Mouse (Mus musculus) lung, adult 2 months (tissue): ENCODE measurements around the gene Cnst.

Experiments used
- CTCF ChIP-seq: fragments of 200-500 bp; IDR thresholded peaks from 2 replicates; pipeline ENCODE4 v1.5.1; 2011; ENCODE audit warnings: mild to moderate bottlenecking, low read length, control low read depth; ENCODE audit not compliant: insufficient read depth
- POLR2A ChIP-seq: fragments of 200-500 bp; IDR thresholded peaks from 2 replicates; pipeline ENCODE4 v1.6.1; 2011; ENCODE audit warnings: low read depth, mild to moderate bottlenecking, control low read depth, low read length, borderline replicate concordance; ENCODE audit errors: extremely low read depth

- TF ChIP-seq CTCF: no peak
- no peak for TF ChIP-seq POLR2A
These were observed 6.3 kb upstream of the Cnst start for GRCm38 (mm10) chr1:179539887-179540286.
